Mouse (Mus musculus) spleen, adult 2 months (tissue): Measurements from ENCODE around the gene Ifitm1. TPM values are rescaled to one million over a fixed set of nuclear protein-coding genes. Genes with fewer than 3 reads are reported as not detected.
A peak's percentile ranks its signal among the peaks of the same experiment; 100 is the strongest.
"Not testable (repeated sequence)": the region's sequence is repeated elsewhere in the genome, so short reads cannot be mapped to it uniquely, and the experiment has no call there.

Source experiments
- DNase-seq, 2 experiments: peaks; one replicate each; pipeline versions ENCODE4 v3.0.0 to v3.0.0-alpha.2; 2012 to 2021; ENCODE audit warnings: low spot score in 2 of 2, low read depth in 1 of 2
- H3K27ac ChIP-seq: fragments of 200-500 bp; 2 replicates; pipeline ENCODE4 v1.5.1; 2012; ENCODE audit warnings: low read length, inconsistent platforms; ENCODE audit not compliant: insufficient read depth
- H3K27me3 ChIP-seq: fragments of 200-500 bp; 2 replicates; pipeline ENCODE4 v1.6.1; 2012; ENCODE audit warnings: mild to moderate bottlenecking, moderate library complexity, low read length, inconsistent platforms; ENCODE audit not compliant: control insufficient read depth, insufficient read depth
- H3K36me3 ChIP-seq: fragments of 200-500 bp; 2 replicates; pipeline ENCODE4 v1.6.1; 2012; ENCODE audit warnings: mild to moderate bottlenecking, low read length, inconsistent platforms; ENCODE audit not compliant: control insufficient read depth, insufficient read depth
- H3K4me1 ChIP-seq: fragments of 200-500 bp; 2 replicates; pipeline ENCODE4 v1.6.1; 2011; ENCODE audit warnings: inconsistent platforms; ENCODE audit not compliant: control insufficient read depth, insufficient read depth, insufficient read length
- H3K4me3 ChIP-seq: fragments of 200-500 bp; 2 replicates; pipeline ENCODE4 v1.5.1; 2011; ENCODE audit warnings: mild to moderate bottlenecking, inconsistent platforms; ENCODE audit not compliant: insufficient read depth, insufficient read length; ENCODE audit errors: extremely low read depth
- CTCF ChIP-seq: fragments of 200-500 bp; IDR thresholded peaks from 2 replicates; pipeline ENCODE4 v1.5.1; 2011; ENCODE audit warnings: mild to moderate bottlenecking, inconsistent platforms; ENCODE audit not compliant: insufficient read depth, insufficient read length, insufficient replicate concordance; ENCODE audit errors: extremely low read depth
- POLR2A ChIP-seq: fragments of 200-500 bp; IDR thresholded peaks from 2 replicates; pipeline ENCODE4 v1.6.1; 2011; ENCODE audit warnings: low read depth, low read length, inconsistent platforms
- WGBS: fragments of 180-500 bp; shearing (Covaris S2); methylation state at CpG from one replicate; pipeline ENCODE4 v1.1.7; 2018; 5-methylcytosine and 5-hydroxymethylcytosine counted together
- polyA plus RNA-seq: library from polyadenylated mRNA; depleted of rRNA; stranded (reverse); fragments of >200 nt; gene quantifications from 2 replicates; pipeline ENCODE4 v1.2.3, GENCODE M21; 2012; rRNA removed

Ifitm1 gene
- polyA plus RNA-seq, 1 experiment = 159 TPM

DNA sequence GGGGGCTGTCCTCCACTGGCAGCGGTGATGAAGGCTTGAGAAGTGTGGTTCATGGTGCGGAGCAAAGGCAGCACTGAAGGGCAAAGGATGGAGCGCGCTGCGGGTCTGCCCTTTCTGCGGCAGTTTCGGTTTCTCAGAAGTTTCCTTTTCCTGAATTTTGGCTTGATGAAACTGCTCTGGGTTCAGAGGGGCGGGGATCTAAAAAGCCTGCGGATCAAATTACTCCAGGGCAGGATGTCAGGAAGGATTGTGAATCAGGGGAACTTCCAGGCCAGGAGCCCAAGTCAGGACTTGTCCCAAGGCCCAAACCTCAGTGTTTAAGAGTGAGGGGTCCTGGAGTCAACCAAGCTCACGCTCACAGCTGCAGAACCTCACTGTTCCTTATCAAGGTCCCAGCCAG, 43.6 kb downstream of the Ifitm1 start, which contains the start of gene Ifitm3:
Gene Ifitm3, minus strand, starts transcription at position 178 of the 400 bp plus-strand sequence.
- DNase-seq = no peak
- 9% methylated on average over 10 of the region's 10 CpGs for WGBS
- no peaks in the 10 kb centered on the region for H3K36me3 ChIP-seq
- no peaks in the 10 kb centered on the region; the same call in 1 of the 2 replicates for H3K4me1 ChIP-seq
- H3K27ac ChIP-seq = peak within 1 kb of the TSS; percentile 44
- H3K27me3 ChIP-seq = 0 out of 2 replicates have a peak, but pooled peaks cover 1% of the 10 kb centered on the region
- no peak; the same call in 1 of the 2 replicates for TF ChIP-seq POLR2A
- no peak for TF ChIP-seq CTCF
- H3K4me3 ChIP-seq = peak within 1 kb of the TSS; percentile 48

DNA sequence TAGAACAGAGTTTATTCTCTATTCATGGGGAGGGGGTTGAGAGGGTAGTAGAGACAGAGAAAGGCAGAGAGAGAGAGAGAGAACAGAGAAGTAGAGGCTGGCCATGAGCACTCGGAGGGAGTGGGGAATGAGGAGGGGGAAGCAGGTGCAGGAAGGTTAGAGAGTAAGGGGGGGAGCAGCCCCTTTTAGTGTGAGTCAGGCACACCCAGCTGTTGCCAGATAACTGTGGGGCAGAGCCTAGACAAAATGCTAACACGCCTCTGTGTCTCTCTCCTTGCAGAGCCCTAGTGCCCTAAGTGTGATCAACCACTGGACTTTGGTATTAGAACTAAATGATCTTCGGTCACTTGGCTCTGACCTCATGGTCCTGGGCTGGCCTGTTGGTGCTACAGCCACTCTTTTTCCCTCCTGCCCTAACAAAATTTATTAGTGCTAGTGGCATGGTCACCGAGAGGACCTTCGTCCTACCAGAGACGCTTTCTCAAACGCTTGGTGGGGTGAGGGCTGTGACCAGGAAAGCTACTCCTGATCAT, 44.3 kb downstream of the Ifitm1 start:
- Histone ChIP-seq H3K4me3 (no peak overlapping the region), H3K27me3 (0 out of 2 replicates have a peak, but pooled peaks cover 1% of the 10 kb centered on the region), H3K4me1 (no peaks in the 10 kb centered on the region; the same call in 1 of the 2 replicates), H3K27ac (peak overlapping the region; percentile 44; the same call in 1 of the 2 replicates), H3K36me3 (no peaks in the 10 kb centered on the region)
- 79% methylated on average over 7 of the region's 7 CpGs for WGBS
- DNase-seq = no peak
- no peak for TF ChIP-seq CTCF
- no peak for TF ChIP-seq POLR2A

DNA sequence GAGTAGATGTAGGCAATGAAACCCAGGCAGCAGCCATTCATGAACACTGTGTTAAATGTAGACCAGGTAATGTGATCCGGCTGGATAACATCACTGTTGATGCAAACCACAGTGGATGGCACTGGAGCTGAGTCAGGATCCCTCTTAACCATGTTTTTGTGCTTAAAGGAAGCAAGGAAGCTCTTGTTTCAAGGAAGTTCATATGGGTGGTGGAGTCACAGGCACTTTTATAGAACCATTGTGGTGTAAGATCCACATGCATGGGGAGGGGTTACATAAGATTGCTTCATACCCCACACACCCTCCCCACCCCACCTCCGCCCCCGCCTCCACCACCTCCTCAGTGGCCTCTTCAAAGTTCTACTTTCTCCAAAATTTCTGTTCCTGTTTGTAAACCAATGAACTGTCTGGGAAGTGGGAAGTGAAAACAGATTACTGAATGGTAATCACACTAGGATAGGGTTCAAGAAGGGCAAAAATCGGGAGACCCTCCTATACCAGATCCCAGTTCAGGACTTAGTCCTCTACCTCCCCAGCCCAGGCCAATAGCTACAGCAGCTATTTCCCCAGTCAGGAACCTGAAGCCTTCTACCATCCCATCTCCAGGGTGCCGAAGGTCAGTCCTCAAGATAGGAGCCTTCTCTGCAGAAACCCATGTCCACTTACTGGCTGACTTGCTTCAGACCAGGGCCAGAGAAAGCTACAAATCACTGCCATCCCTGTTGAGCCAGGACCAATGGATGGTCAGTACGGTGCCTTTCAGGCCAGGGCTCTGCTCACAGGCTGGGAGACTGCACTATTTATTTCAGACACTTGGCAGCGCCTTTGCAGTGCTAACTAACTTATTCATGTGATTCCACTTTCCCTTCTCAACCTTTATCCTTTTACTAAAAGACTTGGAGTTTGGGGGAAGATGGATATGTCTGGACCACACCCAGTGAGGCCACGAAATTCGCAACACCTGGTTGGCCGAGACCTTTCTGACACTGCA, 50.0 kb downstream of the Ifitm1 start:
- DNase-seq = no peak
- H3K4me3 ChIP-seq = no peak overlapping the region
- H3K27me3 ChIP-seq = no peaks in the 10 kb centered on the region
- TF ChIP-seq CTCF (no peak), POLR2A (no peak)
- H3K4me1 ChIP-seq = no peaks in the 10 kb centered on the region; the same call in 1 of the 2 replicates
- H3K27ac ChIP-seq = peak overlapping the region; percentile 57
- 74% methylated on average over 10 of the region's 10 CpGs for WGBS
- H3K36me3 ChIP-seq = no peaks in the 10 kb centered on the region

DNA sequence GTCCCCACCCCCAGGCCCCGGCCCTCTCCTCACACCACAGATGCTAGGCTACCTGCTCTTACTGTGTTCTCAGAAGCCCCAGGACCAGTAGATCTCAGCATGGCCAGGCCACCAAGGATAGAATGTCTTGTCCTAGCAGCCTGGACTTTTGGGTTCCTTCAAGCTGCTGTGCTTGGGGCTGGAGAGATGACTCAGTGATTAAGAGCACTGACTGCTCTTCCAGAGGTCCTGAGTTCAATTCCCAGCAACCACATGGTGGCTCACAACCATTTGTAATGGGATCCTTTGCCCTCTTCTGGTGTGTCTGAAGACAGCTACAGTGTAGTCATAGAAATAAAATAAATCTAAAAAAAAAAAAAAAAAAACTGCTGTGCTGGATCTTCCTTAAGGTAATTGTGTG, 50.8 kb downstream of the Ifitm1 start, which contains the start of gene Ifitm6:
Gene Ifitm6, minus strand, starts transcription at position 101 of the 400 bp plus-strand sequence.
- not testable (repeated sequence) for DNase-seq, H3K4me3 ChIP-seq, H3K27me3 ChIP-seq, H3K27ac ChIP-seq, H3K36me3 ChIP-seq, H3K4me1 ChIP-seq
- 91% methylated on average over 1 of the region's 1 CpGs for WGBS

DNA sequence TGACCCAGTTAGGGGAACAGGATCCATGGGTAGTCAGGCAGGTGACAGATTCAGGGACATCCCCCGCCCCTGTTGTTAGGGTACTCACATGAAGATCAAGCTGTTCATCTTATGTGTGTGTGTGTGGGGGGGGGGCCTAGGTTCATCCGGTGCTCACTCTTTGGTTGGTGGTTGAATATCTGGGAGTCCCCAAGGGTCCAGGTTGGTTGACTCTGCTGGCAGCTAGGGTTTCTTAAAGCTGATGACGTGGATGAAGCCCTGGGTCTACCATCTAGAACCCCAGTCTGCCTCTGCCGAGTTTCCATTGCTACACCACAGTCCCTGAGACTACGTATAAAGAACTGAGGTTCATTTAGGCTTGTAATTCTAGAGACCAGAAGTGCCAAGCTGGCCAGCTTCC, 52.0 kb downstream of the Ifitm1 start:
- Histone ChIP-seq H3K4me1 (no peaks in the 10 kb centered on the region; the same call in 1 of the 2 replicates), H3K27me3 (no peaks in the 10 kb centered on the region), H3K36me3 (no peaks in the 10 kb centered on the region), H3K4me3 (no peak overlapping the region), H3K27ac (no peak overlapping the region)
- DNase-seq = no peak
- WGBS = 92% methylated on average over 5 of the region's 5 CpGs
- TF ChIP-seq POLR2A (no peak), CTCF (no peak)

Other genes with a start within 250 kb of the Ifitm1 start
- 0.36 and 1.3 TPM in 2 replicates for gene Cyp2e1, start 203.5 kb upstream of the Ifitm1 start, polyA plus RNA-seq
- gene Syce1, start 179.4 kb upstream of the Ifitm1 start, polyA plus RNA-seq = 0.07 and 0.11 TPM in 2 replicates
- not detected in 2 replicates for gene Zfp941, start 145.0 kb upstream of the Ifitm1 start, polyA plus RNA-seq
- gene Urah, start 132.2 kb upstream of the Ifitm1 start, polyA plus RNA-seq = 1.1 and 1.5 TPM in 2 replicates
- 0.25 TPM in 1 of 2 replicates, not detected in the other for gene Scgb1c1, start 121.7 kb upstream of the Ifitm1 start, polyA plus RNA-seq
- gene Odf3, start 119.4 kb upstream of the Ifitm1 start, polyA plus RNA-seq = not detected in 2 replicates
- not detected in 2 replicates for gene Gm45785, start 110.9 kb upstream of the Ifitm1 start, polyA plus RNA-seq
- 104 and 117 TPM in 2 replicates for gene Ric8a, start 110.3 kb upstream of the Ifitm1 start, polyA plus RNA-seq
- 16.9 and 19.0 TPM in 2 replicates for gene Bet1l, start 109.6 kb upstream of the Ifitm1 start, polyA plus RNA-seq
- 39.6 and 43.0 TPM in 2 replicates for gene Psmd13, start 85.3 kb upstream of the Ifitm1 start, polyA plus RNA-seq
- 13.3 and 15.0 TPM in 2 replicates for gene Sirt3, start 84.9 kb upstream of the Ifitm1 start, polyA plus RNA-seq
- not detected in 2 replicates for gene Cox8b, start 66.8 kb upstream of the Ifitm1 start, polyA plus RNA-seq
- gene Nlrp6, start 46.3 kb upstream of the Ifitm1 start, polyA plus RNA-seq = 0.12 and 0.32 TPM in 2 replicates
- 21.2 and 26.0 TPM in 2 replicates for gene Pgghg, start 25.8 kb upstream of the Ifitm1 start, polyA plus RNA-seq
- gene Ifitm5, start 16.9 kb upstream of the Ifitm1 start, polyA plus RNA-seq = 1.2 and 1.3 TPM in 2 replicates
- gene Gm45717, start 11.3 kb upstream of the Ifitm1 start, polyA plus RNA-seq = not detected in 2 replicates
- 279 and 436 TPM in 2 replicates for gene Ifitm2, start 11.2 kb upstream of the Ifitm1 start, polyA plus RNA-seq
- 177 and 277 TPM in 2 replicates for gene Ifitm3, start 43.5 kb downstream of the Ifitm1 start, polyA plus RNA-seq
- 25.5 and 45.9 TPM in 2 replicates for gene Ifitm6, start 50.7 kb downstream of the Ifitm1 start, polyA plus RNA-seq
- gene Gm17387, start 61.9 kb downstream of the Ifitm1 start, polyA plus RNA-seq = not detected in 2 replicates
- gene B4galnt4, start 93.9 kb downstream of the Ifitm1 start, polyA plus RNA-seq = 0.79 and 1.9 TPM in 2 replicates
- gene Pkp3, start 111.0 kb downstream of the Ifitm1 start, polyA plus RNA-seq = 30.1 and 36.7 TPM in 2 replicates
- gene Sigirr, start 133.4 kb downstream of the Ifitm1 start, polyA plus RNA-seq = 35.8 and 45.5 TPM in 2 replicates
- 0.02 and 0.23 TPM in 2 replicates for gene Ano9, start 150.6 kb downstream of the Ifitm1 start, polyA plus RNA-seq
- 26.8 and 27.0 TPM in 2 replicates for gene Ptdss2, start 155.2 kb downstream of the Ifitm1 start, polyA plus RNA-seq
- 90.8 and 113 TPM in 2 replicates for gene Rnh1, start 205.6 kb downstream of the Ifitm1 start, polyA plus RNA-seq
- gene Hras, start 226.8 kb downstream of the Ifitm1 start, polyA plus RNA-seq = 29.0 and 33.2 TPM in 2 replicates
- gene Lrrc56, start 226.9 kb downstream of the Ifitm1 start, polyA plus RNA-seq = 5.2 and 5.5 TPM in 2 replicates
- gene Lmntd2, start 246.9 kb downstream of the Ifitm1 start, polyA plus RNA-seq = 6.8 and 7.4 TPM in 2 replicates
- gene Rassf7, start 248.6 kb downstream of the Ifitm1 start, polyA plus RNA-seq = 13.0 and 18.4 TPM in 2 replicates